Mouse (Mus musculus) E14TG2a.4 (cell line): ENCODE data around the gene Olfr288.

Experiments used
- H3K27me3 ChIP-seq: 2 replicates; pipeline ENCODE4 v1.6.1; 2014; ENCODE audit warnings: low read length, control low read depth; ENCODE audit not compliant: insufficient read depth
- H3K36me3 ChIP-seq: 2 replicates; pipeline ENCODE4 v1.6.1; 2014; ENCODE audit warnings: low read length, control low read depth; ENCODE audit not compliant: insufficient read depth
- H3K4me1 ChIP-seq: replicated peaks from 2 replicates; pipeline ENCODE4 v1.6.1; 2014; ENCODE audit warnings: low read depth, low read length, control low read depth
- H3K4me3 ChIP-seq: replicated peaks from 2 replicates; pipeline ENCODE4 v1.5.1; 2014; ENCODE audit warnings: mild to moderate bottlenecking, low read length
- H3K9me3 ChIP-seq: 2 replicates; pipeline ENCODE4 v1.6.1; 2014; ENCODE audit warnings: low read length, control low read depth
- CTCF ChIP-seq: conservative IDR thresholded peaks from 2 replicates; pipeline ENCODE4 v1.5.1; 2014; ENCODE audit warnings: low read length
- NANOG ChIP-seq: IDR thresholded peaks from 2 replicates; pipeline ENCODE4 v1.6.1; 2014; ENCODE audit warnings: borderline replicate concordance, low read length, mixed read lengths
- POU5F1 ChIP-seq: IDR thresholded peaks from 2 replicates; pipeline ENCODE4 v1.6.1; 2014; ENCODE audit warnings: low read length, borderline replicate concordance

Gene Olfr288

DNA sequence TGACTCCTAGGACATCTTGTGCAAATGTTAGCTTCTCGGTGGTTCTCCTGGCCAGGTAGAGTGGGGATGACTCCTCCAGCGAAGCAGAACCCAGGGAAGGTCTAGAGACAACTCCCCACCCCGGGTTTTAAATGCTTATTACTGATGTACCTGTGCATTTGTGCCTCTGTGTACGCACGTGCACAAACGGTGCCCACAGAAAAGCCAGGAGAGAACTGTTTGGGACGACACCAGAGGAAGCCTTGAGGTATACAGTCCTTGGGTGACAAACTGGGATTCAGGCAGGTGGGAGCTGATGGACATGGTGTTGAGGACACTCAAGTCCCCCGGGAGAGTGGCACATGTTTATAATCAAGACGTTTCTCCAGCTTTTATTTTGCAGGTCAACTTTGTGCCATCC, 24.4 kb downstream of the Olfr288 start:
- peaks cover 61% of the 10 kb centered on the region for H3K27me3 ChIP-seq
- no peak for TF ChIP-seq CTCF
- H3K36me3 ChIP-seq = no peaks in the 10 kb centered on the region
- 0 out of 2 replicates have a peak, but pooled peaks cover 4% of the 10 kb centered on the region for H3K9me3 ChIP-seq
- peaks cover 21% of the 10 kb centered on the region for H3K4me1 ChIP-seq
- no peak overlapping the region for H3K4me3 ChIP-seq

DNA sequence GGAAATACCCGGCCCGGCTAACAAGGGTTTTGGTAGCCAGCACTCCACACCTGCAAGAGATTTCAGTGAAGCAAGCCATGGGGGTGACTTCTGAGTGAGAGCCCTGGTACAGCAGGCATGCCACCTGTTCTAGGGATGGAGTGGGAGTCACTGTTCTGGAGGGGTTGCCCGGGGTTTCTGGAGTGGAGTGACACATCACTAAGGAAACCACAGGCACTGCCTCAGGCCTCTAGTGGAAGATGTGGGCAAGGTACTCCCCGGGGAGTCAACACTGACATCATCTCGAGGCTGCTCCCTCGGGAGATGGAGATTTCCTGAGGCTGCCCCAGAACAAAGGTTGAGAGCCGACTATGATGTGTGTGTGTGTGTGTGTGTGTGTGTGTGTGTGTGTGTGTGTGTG, 25.0 kb downstream of the Olfr288 start:
- TF ChIP-seq POU5F1 (no peak), CTCF (no peak), NANOG (no peak)
- 0 out of 2 replicates have a peak, but pooled peaks cover 4% of the 10 kb centered on the region for H3K9me3 ChIP-seq
- peaks cover 21% of the 10 kb centered on the region for H3K4me1 ChIP-seq
- H3K27me3 ChIP-seq = peaks cover 66% of the 10 kb centered on the region
- H3K4me3 ChIP-seq = no peak overlapping the region
- H3K36me3 ChIP-seq = no peaks in the 10 kb centered on the region

DNA sequence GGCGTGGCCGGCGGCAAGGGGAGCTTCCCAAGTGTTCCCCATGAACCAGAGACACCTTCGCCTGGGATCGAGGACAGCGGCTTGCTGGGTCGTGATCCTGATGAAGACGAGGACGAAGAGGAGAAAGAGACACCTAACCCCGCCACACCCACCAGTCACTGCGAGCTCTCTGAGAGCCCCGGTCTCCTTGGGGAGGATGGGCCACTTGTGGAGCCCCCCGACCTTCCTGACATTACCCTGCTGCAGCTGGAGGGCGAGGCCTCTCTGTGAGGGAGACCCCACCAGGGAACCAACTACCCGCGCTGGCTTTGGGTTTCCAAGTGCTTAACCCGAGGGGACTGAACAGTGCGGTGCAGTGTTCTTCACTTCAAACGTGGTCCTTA, 26.7 kb downstream of the Olfr288 start:
- TF ChIP-seq NANOG = no peak
- TF ChIP-seq POU5F1 = no peak
- TF ChIP-seq CTCF = no peak
- H3K4me1 ChIP-seq = peaks cover 21% of the 10 kb centered on the region

GRCm38 (mm10) chr15:98167645-98168621, 27.4 kb downstream of the Olfr288 start:
- TF ChIP-seq CTCF (no peak), POU5F1 (no peak), NANOG (no peak)
- H3K36me3 ChIP-seq = no peaks in the 10 kb centered on the region
- 0 out of 2 replicates have a peak, but pooled peaks cover 4% of the 10 kb centered on the region for H3K9me3 ChIP-seq
- H3K27me3 ChIP-seq = peaks cover 61% of the 10 kb centered on the region
- peaks cover 21% of the 10 kb centered on the region for H3K4me1 ChIP-seq
- peak overlapping the region; percentile 81 for H3K4me3 ChIP-seq

More for the DNA sequence above, 26.7 kb downstream of the Olfr288 start:
- Histone ChIP-seq H3K4me3 (peak overlapping the region; percentile 81), H3K27me3 (peaks cover 65% of the 10 kb centered on the region), H3K36me3 (no peaks in the 10 kb centered on the region), H3K9me3 (0 out of 2 replicates have a peak, but pooled peaks cover 4% of the 10 kb centered on the region)

GRCm38 (mm10) chr15:98166963-98167644, 28.2 kb downstream of the Olfr288 start, which contains the start of gene Ccdc184:
Gene Ccdc184 (plus strand): TSS chr15:98167158.
- peaks cover 21% of the 10 kb centered on the region for H3K4me1 ChIP-seq
- H3K27me3 ChIP-seq = peaks cover 58% of the 10 kb centered on the region
- peak within 1 kb of the TSS; percentile 81 for H3K4me3 ChIP-seq
- TF ChIP-seq CTCF (no peak), NANOG (no peak), POU5F1 (no peak)
- H3K9me3 ChIP-seq = 0 out of 2 replicates have a peak, but pooled peaks cover 4% of the 10 kb centered on the region
- H3K36me3 ChIP-seq = no peaks in the 10 kb centered on the region

DNA sequence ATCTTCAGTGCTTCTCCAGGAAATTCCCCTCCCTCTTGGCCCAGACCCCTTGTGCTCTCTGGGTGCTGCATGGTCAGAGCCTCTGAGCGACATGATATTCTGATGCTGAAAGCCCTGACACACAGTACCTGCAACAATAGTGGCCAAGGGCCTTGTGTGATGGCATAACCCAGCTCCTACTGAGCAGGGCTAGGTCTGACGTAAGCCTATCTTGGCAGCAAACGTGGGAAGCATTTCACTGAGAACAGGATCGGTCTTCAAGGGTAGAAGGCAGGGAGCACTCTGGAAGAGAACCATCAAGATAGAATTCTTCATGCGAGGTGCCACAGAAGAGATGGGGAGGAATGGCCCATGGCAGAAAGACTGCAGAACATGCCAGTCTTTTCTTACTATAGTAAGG, 29.8 kb downstream of the Olfr288 start, which contains the start of gene Asb8:
Asb8 (minus strand) TSS at position 101 of the 400 bp plus-strand sequence.
- Histone ChIP-seq H3K4me3 (no peak within 1 kb of the TSS), H3K9me3 (0 out of 2 replicates have a peak, but pooled peaks cover 4% of the 10 kb centered on the region), H3K27me3 (peaks cover 53% of the 10 kb centered on the region), H3K36me3 (no peaks in the 10 kb centered on the region), H3K4me1 (peaks cover 32% of the 10 kb centered on the region)
- TF ChIP-seq NANOG (no peak), POU5F1 (no peak), CTCF (no peak)

DNA sequence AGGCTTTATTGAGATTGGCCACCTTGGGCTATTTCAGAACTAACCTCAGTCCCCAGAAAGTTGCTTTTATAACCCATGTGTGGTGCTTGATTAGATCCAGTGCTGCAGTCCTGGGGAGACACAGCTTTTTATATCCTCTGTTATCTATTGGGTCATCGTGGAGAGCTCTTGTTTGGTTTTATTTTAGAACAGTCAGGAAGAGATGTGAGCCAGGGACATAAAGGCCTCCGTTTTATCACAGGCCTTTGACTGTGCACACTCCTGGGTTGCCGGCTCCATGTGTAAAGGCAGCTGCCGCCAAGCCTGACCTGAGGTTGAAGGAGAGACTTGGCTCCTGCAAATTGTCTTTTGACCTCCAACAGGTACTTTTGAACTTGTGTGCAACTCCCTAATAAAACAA, 32.8 kb downstream of the Olfr288 start:
- H3K4me1 ChIP-seq = peaks cover 22% of the 10 kb centered on the region
- TF ChIP-seq CTCF (no peak), NANOG (no peak), POU5F1 (no peak)
- H3K9me3 ChIP-seq = 0 out of 2 replicates have a peak, but pooled peaks cover 4% of the 10 kb centered on the region
- no peaks in the 10 kb centered on the region for H3K36me3 ChIP-seq
- H3K4me3 ChIP-seq = no peak overlapping the region
- H3K27me3 ChIP-seq = peaks cover 24% of the 10 kb centered on the region

DNA sequence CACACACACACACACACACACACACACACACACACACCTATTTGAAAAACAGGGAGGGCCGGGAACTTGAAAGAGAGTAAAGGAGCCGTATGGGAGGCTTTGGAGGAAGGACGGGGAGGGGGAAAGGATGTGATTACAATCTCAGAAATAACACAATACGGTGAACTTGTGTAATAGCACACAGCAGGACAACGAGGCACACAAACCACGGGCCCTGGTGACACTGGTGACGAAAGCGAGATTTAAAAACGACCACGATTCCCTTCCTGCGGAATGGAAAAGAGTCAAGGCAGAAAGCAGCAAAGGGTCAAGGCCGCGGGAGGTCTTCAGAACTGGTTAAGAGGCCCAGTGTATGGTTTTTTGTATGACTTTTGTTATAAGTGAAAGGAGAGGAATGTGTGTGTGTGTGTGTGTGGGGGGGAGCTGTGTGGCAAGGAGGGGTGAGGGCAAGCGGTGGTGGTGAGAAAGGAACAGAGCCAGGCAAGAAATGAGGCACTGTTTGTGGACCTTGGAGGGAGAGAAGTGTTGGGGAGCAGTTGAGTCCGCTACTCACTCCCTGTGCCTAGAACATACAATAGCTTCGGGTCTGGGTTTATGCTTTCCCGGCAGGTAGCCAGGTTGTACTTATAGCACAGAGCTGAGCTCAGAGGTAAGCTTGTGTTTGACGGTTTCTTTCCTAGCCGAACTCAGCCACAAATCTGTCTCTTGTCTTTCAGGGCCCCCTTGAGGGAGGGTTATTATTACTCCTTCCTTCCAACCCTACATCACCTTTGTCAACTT, 34.1 kb downstream of the Olfr288 start:
- no peaks in the 10 kb centered on the region for H3K36me3 ChIP-seq
- H3K27me3 ChIP-seq = peaks cover 18% of the 10 kb centered on the region
- H3K4me1 ChIP-seq = peaks cover 18% of the 10 kb centered on the region
- H3K9me3 ChIP-seq = no peaks in the 10 kb centered on the region
- TF ChIP-seq CTCF (no peak), POU5F1 (no peak), NANOG (no peak)
- H3K4me3 ChIP-seq = no peak overlapping the region
